Mouse (Mus musculus): ENCODE measurements around the gene Scpep1.
"Not testable (repeated sequence)": the region's sequence is repeated elsewhere in the genome, so short reads cannot be mapped to it uniquely, and the experiment has no call there.

The Scpep1 gene

DNA sequence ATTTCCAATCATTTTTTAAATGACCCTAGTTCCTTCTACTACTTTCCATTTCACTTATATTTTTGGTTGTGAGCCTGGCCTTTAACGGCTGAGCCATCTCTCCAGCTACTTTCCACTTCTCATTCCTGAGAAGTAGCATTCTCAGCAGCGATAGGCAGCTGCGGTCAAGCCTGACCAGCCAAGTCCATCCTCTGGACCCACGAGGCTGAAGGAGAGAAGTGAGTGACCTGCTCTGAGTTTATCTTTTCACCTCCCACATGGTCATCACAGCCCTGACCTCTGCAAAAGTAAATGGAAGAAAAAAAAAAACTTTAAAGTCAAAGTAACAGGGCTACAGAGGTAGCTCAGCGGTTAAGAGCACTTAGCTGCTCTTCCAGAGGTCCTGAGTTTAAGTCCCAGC is 28.7 kb downstream of the Scpep1 start:
- DNase-seq (ENCODE audit: low spot score) = no peak

DNA sequence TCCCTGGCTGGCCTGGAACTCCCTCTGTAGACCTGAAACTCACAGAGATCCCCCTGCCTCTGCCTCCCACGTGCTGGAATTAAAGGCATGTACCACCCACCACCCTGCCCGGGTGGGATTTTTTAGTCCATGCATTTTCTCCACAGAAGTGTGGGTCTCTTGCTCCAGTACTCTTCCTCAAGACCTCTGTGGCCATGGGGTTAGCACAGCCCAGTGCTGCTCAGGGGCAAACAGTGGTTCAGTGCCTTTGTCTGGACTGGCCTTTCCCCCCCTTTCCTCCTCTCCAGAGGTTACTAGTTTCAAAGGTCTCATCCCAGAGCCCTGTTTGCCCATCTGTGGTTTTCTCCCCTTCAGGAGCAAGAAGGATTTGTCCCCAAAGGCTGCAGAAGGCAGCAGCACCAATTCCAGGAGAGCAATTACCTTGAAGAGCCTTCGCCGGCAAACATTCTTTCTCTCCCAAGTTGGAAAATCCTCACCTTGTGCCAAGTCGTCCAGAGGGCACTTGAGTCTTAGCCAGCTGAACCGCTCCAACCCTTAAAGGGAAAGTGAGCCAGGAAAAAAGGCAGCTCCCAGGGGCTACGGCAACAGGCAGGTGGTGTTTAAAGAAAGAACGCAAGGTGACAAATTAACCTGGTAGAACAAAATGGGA is 45.8 kb downstream of the Scpep1 start:
- no peak for DNase-seq (ENCODE audit: low spot score)

DNA sequence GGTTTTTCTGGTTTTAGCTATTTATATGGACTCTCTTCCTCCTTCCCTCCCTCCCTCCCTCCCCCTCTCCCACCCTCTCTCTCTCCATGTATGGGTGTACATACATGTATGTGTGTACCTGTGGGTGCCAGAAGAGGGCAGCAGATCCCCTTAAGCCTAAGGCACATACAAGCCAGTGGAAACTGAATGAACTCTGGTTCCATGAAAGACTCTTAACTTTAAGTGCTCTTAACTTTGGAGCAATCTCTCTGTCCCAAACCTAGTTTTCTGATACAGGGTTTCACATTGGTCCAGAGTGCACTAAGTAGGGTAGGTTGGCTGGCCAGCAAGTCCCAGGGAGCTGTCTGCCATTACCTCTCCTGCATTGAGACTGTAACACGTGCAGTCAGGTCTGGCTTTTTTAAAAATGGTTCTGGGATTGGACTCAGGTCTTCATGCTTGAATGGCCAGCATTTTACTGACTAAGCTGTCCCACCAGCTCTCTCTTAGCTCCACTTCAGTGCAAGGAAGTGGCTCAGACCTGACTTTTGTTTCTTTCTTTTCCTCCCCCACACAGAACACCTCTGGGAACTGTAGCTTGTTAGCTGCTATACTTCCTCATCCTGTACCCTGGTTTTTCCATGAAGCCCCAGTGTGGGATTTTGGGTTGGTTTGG is 46.6 kb downstream of the Scpep1 start:
- DNase-seq (ENCODE audit: low spot score) = peak; percentile 44

DNA sequence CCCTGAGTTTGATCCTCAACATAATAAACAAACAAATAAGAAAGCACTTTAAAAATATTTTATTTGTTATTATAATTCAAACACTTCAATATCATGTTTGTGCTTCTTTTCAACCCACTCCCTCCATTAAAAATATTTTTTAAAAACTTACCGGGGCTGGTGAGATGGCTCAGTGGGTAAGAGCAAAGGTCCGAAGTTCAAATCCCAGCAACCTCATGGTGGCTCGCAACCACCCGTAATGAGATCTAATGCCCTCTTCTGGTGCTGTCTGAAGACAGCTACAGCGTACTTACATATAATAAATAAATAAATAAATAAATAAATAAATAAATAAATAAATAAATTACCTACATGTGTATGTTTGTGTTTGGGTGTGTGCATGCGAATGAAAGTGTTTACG is 47.4 kb downstream of the Scpep1 start:
- DNase-seq (ENCODE audit: low spot score) = no peak

DNA sequence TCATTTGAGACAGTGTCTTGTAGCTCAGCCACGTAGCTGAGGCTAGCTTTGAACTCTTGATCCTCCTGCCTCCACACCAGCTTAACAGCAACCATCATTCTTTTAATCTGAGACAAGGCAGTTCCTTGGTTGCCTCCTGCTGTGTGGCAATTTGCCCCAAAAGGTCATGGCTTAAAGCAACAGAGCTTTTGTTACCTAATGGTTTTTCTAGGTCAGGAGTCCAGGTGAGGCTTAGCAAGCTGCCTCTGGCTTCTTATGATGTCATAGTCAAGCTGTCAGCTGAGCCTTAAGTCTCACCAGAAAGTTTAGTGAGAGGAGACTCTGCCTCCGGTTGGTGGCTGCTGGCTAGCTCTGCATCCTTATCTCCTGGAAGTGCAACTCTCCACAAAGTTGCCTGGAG is 49.6 kb downstream of the Scpep1 start:
- no peak for DNase-seq (ENCODE audit: low spot score)

DNA sequence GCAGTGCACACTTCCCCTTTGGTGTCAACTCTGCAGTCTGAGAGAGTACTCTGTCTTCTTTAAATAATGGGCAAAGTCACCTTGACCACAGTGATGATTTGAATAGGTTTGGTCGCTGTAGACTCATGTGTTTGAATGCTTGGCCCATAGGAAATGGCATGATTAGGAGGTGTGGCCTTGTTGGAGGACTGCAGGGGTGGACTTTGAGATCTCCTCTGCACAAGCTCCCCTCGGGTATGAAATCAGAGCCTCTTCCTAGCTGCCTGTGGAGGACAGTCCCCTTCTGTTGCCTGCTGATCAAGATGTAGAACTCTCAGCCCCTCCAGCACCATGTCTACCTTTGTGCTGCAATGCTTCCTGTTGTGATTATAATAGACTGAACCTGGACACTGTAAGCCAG is 51.2 kb downstream of the Scpep1 start:
- DNase-seq (ENCODE audit: low spot score) = no peak

DNA sequence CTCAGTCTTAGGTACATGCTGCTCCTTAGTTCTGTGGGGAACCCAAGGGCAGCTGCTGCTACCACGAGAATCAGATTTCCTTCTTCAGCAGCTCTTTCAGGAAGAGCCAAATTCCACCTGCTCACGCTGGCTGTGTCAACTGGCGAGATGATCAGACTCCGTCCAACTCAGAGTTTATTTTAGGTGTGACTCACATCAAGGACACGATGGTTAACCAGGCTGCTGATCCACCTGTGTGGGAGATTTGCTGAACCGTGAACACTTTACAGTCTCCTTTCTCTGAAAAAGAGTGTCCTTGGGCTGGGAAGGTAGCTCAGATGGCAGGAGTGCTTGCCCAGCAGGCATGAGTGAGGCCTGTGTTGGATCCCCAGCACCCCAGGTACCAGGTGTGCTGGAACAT is 52.5 kb downstream of the Scpep1 start:
- no peak for DNase-seq (ENCODE audit: low spot score)

DNA sequence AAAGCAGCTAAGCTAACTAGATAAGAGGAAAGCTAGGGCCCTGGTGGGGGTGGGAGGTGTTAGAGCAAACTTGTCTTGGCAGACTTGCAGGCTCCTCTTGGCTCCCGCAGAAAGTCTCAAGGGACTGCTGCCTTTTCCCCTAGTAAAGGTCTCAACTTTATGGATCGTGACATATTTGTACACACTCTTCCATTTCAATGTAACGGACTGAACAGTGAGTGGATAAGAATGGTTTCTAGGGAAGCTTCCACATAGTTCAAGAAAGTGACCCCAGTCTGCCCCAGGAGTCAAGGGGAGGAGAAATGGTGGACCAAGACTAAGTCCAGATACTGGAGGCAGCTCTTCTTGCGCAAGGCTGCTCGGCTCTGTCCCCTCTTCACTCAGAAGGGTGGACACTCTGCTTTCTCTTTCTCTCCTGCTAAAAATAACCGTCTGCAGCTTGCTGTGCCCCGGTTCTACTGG is 53.9 kb downstream of the Scpep1 start:
- DNase-seq (ENCODE audit: low spot score) = no peak

DNA sequence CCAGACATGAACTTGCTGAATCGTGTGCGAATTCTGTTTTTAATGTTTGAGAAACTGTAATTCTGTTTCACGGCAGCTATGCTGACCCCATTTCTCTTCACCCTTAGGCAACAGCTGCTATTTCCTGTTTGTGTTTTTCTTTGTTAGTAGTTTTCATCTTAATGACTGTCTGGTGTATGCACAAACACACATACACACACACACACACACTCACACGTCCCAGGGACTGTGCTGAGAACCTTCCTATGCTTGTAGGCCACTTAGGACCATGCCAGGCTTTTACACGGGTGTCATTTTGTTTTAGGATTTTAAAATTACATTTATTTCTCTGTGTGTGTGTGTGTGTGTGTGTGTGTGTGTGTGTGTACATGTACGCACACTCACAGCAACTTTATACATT is 55.7 kb downstream of the Scpep1 start:
- no peak for DNase-seq (ENCODE audit: low spot score)

DNA sequence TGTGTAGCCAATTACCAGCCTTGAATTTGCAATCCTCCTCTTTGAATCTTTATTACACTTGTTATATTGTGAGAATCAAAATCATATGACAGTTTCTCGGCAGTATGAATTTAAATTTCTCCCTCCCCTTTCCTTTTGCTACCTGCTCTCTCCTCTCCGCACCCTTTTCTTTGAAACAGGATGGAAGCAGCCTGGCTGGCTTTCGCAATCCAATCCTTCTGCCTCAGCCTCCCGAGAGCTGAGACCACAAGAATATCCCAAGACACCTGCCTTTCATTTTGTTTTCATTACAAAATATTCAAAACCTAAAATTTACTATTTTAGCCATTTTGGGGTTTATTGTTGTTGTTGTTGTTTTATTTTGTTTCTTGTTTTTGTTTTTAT is 56.9 kb downstream of the Scpep1 start:
- no peak for DNase-seq (ENCODE audit: low spot score)

DNA sequence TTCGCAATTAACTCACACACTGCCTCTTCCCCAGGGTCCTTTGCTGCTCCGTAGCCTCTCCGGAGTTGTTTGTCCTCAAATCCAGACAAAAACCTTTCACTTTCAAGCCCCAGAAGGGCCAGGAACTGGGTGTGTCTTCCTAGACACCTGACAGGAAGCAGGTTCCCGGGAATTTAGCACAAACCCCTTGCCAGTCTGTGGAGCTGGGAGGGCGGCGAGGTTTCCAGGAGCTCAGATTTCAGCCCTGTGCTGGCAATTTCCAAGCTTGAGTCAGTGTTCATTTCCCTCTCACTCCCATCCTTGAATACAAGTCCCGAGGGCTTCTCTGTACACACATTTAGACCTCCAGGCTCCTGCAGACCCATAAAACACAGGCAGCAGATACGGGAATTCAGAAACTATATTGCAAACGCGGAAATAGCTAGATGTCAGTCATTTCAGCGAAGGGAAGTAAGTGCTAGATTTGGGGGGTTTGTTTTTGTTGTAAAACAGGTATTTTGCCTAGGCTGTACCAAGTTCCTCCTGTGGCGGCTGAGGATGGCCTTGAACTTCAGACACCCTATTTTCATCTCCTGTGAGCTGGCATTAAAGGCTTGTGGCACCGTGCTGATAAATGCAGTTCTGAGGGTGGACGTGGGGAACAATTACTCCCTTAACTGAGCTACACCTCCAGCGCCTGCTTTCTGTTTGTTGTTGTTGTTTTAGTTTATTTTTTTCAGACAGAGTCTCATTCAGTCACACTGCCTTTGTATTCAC is 57.5 kb downstream of the Scpep1 start:
- no peak for DNase-seq (ENCODE audit: low spot score)

DNA sequence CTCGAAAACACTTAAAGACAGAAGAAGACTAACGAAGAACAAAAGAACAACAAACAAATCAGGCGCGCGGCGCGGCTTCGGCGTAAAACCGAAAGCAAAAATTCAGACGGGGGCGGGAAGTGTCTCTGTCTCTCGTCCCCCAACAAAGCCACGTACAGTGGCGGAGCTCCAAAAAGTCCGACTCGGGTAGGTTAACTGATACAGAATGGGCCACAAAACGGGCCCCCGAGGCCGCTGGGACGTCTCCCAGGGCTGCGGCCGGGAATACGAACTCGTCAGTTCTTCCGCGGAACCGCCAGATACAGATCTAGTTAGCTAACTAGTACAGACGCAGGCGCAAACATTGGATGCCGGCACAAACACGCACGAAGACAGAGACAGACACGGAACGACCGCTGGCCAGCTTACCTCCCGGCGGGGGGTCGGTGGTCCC is 59.4 kb downstream of the Scpep1 start:
- not testable (repeated sequence) for DNase-seq (ENCODE audit: low spot score)

DNA sequence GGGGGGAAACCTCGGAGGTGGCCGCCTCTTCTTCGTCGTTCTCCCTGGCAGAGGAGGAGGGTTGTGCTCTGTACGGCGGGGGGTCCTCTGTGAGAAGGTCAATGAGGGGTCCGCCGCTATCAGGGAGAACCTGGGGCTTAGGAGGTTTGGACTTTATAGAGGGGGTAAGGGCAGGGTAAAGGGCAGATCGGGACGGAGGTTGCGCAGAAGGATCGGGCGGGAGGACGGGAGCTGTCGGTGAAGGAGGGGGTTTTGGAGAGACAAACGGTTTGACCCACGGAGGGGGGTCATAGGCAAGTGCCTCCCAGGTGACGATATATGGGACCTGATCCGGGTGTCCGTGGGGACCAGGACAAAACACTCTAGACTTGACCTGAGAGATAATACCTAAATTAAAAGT is 60.0 kb downstream of the Scpep1 start:
- DNase-seq (ENCODE audit: low spot score) = not testable (repeated sequence)

DNA sequence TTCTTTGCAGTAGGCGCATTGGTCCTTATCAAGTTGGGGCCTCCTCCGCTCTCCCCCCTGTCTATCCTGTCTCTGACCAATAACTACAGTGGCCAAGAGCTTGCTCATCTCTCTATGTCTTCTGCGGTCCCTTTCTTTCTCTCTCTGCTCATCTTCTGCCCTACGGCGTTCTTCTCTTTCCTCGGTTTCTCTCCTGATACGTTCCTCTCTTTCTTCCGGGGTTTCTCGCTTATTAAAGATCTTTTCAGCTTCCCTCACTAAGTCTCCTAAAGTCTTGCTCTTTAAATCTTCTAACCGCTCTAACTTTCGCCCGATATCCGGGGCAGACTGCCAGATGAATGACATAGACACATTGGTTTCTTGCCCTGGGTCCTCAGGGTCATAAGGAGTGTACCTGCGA is 61.0 kb downstream of the Scpep1 start:
- DNase-seq (ENCODE audit: low spot score) = not testable (repeated sequence)

DNA sequence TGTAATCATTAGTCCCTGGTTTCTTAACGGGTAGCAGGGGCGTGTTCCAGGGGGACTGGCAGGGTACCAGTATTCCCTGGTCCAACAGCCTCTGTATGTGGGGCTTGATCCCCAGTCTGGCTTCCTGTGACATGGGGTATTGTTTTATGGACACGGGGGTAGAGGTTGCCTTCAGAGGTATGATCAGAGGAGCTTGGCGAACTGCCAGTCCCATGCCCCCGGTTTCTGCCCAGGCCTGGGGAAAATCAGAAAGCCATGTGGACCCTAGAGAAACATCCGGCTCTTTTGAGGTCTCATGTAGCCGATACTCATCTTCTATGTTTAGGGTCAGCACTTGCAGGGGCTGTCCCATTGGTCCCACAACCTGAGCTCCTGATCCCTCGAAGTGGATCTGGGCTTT is 61.8 kb downstream of the Scpep1 start:
- not testable (repeated sequence) for DNase-seq (ENCODE audit: low spot score)

DNA sequence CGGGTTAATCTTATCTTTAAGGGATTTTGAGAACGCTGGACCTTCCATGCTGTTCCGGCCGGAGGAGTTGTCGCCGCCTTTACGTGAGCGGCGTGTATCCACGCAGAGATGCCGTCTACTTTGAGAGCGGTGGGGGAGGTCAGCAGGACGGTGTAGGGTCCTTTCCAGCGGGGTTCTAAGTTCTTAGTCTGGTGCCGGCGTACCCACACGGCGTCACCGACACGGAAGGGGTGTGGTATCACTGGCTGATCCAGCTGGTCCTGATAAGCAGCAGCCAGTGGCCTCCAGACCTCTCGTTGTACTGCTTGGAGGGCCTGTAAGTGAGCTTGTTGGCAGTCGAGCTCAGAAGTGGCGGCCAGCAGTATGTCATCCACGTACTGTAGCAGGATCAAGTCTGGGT is 62.5 kb downstream of the Scpep1 start:
- not testable (repeated sequence) for DNase-seq (ENCODE audit: low spot score)

DNA sequence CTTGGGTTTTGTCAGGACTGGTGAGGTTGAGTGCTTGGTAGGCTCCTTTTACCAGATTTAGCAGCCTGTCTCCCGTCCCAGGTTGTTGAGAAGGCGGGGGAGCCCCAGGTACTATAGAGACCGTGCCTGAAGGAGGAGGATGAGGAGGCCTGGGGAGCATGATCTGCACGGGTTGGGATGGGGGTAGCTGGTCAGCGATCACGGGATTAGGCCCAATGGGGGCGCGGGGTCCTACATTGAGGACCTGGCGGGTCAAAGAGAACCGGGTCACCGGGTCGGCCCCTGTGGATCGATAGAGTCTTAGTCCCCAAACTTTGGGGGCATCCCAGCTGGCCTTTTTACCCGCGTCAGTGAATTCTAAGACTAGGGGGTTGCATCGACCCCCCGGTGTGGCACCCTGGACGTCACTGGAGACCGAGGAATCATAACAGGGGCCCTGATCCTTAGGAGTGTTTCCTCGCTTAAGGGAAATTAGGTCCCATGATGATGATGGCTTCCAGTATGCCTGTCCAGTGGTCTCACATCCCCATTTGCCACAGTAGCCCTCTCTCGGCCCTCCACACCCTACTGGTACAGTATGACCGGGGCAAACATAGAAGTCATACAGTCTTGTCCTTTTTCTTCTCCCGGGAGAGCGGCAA is 63.2 kb downstream of the Scpep1 start:
- DNase-seq (ENCODE audit: low spot score) = not testable (repeated sequence)

DNA sequence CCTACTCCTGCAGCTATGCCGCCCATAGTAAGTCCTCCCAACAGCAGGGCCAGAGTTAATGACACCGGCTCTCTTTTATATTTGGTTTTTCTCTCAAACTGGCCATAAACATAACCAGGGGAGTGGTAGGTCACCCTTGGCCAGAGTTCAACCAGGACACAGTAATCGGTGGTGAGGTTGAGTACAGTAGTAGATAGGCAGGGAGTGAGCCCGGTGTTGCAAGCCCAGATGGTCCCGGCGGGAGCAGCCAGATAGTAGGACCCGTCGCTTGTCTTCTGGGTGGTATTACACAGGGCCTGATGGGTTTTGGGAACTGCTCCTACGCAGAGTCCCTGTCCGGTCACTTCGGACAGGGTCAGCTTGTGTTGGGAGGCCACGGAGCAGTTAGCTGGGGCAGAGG is 63.8 kb downstream of the Scpep1 start:
- DNase-seq (ENCODE audit: low spot score) = not testable (repeated sequence)

DNA sequence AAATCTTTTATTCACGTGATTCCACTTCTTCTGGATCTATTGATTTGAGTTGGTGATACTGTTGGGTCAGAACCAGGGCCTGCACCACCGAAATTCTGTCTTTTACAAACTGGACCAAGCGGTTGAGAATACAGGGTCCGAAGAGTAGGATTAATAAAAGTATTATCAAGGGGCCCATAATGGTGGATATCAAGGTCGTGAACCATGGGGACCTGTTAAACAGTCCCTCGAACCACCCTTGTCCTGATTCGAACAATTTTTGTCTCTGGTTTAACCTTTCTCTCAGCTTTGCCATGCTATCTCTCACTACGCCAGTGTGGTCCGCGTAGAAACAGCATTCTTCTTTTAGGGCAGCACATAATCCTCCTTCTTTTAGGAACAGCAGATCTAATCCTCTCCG is 64.4 kb downstream of the Scpep1 start:
- DNase-seq (ENCODE audit: low spot score) = not testable (repeated sequence)

DNA sequence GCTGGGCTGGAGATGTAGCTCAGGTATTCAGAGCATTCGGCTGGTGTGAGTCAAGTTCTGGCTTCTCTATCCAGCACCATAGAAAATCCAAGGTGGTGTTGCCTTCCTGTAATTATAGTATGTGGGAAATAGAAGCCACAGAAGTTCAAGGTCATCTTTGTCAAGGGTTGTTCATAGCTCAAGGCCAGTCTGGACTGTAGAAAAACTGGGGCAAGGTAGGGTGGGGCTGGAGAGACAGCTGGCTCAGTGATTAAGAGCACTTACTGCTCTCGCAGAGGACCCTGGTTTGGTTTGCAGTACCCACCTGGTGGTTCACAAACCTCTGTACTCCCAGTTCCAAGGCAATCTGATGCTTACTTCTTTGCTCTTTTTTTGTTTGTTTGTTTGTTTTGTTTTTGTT is 66.3 kb downstream of the Scpep1 start:
- DNase-seq (ENCODE audit: low spot score) = no peak

DNA sequence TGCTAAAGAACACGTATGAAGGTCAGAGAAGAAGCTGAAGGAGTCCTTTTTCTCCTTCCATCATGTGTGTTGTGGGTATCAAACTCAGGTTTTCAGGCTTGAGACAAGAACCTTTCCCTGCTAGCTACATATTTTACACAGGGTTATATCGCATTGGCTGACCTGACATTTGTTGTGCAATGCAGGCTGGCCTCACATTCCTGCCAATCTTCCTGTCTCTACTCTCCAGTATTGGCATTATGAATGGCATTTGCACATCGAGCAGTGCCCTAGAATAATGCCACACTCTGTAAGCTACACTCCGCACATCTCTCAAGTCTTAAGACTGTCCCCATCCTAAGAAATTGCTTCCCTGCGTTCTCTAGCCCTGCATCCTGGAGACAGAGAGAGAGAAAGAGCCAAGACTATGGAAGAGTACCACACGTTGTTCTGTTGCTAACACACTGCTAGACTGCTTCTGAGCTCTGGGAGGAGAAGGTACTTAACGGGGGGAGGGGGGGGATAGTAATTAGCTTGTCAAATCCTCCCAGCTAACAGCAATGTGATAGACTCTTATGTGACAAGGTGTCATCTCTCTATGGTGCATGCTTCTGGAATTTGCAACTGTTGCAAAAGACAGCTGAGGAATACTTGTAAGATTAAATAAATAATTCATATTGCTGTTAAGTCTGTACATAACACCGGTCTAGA is 70.7 kb downstream of the Scpep1 start:
- DNase-seq (ENCODE audit: low spot score) = no peak

DNA sequence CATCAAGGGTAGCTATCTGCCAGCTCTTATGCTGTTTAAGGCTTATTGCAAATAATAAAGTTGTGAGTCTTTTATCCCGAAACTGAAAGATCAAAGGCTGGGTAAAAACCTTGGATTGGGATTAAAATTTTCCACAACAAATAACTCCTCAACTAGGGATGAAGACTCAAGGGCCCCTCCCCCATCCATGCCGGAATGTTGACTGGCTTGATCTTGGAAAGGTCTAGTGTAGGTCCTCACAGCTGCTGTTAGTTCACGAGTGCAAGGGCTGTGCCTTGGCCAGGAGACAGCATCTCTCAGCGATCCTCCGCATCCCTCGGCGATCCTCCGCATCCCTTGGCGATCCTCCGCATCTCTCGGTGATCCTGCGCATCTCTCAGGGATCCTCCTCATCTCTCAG is 77.3 kb downstream of the Scpep1 start:
- no peak for DNase-seq (ENCODE audit: low spot score)

All from retina, embryonic 14.5 days (tissue).